Mouse (Mus musculus) midbrain, embryonic 10.5 days (tissue): ENCODE measurements at regions not wholly inside any gene's neighbourhood (a gene's known extent, or its start where the extent isn't known, plus 50 kb on each side); places are given as distances from the start of the nearest gene placed in this dataset.

Experiments
- DNase-seq: peaks from one replicate; pipeline ENCODE4 v3.0.0-alpha.2; 2017; ENCODE audit warnings: low spot score
- H3K27ac ChIP-seq: fragments of 300-500 bp; sonication (generic); replicated peaks from 2 replicates; pipeline ENCODE4 v1.5.1; 2016; ENCODE audit warnings: mild to moderate bottlenecking
- H3K27me3 ChIP-seq: fragments of 300-500 bp; sonication (generic); 2 replicates; pipeline ENCODE4 v1.6.1; 2016; ENCODE audit warnings: low read depth, mild to moderate bottlenecking; ENCODE audit not compliant: poor library complexity, severe bottlenecking
- H3K36me3 ChIP-seq: fragments of 300-500 bp; sonication (generic); 2 replicates; pipeline ENCODE4 v1.6.1; 2016; ENCODE audit warnings: mild to moderate bottlenecking, moderate library complexity
- H3K4me1 ChIP-seq: fragments of 300-500 bp; sonication (generic); 2 replicates; pipeline ENCODE4 v1.6.1; 2016
- H3K4me3 ChIP-seq: fragments of 300-500 bp; sonication (generic); 2 replicates; pipeline ENCODE4 v1.5.1; 2016; ENCODE audit warnings: mild to moderate bottlenecking, moderate library complexity
- H3K9me3 ChIP-seq: fragments of 300-500 bp; sonication (generic); replicated peaks from 2 replicates; pipeline ENCODE4 v1.6.1; 2016; ENCODE audit warnings: mild to moderate bottlenecking
- WGBS: fragments of 180-500 bp; shearing (Covaris S2); methylation state at CpG from one replicate; pipeline ENCODE4 v1.1.7; 2016; 5-methylcytosine and 5-hydroxymethylcytosine counted together

- no peaks in the 10 kb centered on the region for H3K27me3 ChIP-seq
- WGBS, result 33% methylated on average over 13 of the region's 13 CpGs
- DNase-seq, result peak; percentile 63
- no peaks in the 10 kb centered on the region for H3K36me3 ChIP-seq
- H3K4me1 ChIP-seq, result peaks cover 4% of the 10 kb centered on the region
- H3K27ac ChIP-seq, result no peak overlapping the region
- H3K9me3 ChIP-seq, result no peaks in the 10 kb centered on the region
- H3K4me3 ChIP-seq, result no peak overlapping the region
These were observed 185.6 kb downstream of the Gxylt1 start for GRCm38 (mm10) chr15:93089347-93089746.

- Histone ChIP-seq H3K9me3 (no peaks in the 10 kb centered on the region), H3K4me3 (no peak overlapping the region), H3K27me3 (no peaks in the 10 kb centered on the region), H3K4me1 (peaks cover 4% of the 10 kb centered on the region), H3K27ac (0 out of 2 replicates have a peak overlapping the region, but pooled peaks have one; percentile 49), H3K36me3 (no peaks in the 10 kb centered on the region)
- no peak for DNase-seq
- WGBS, result 52% methylated on average over 14 of the region's 14 CpGs
These were observed 189.9 kb downstream of the Gxylt1 start for GRCm38 (mm10) chr15:93084967-93085617.

- no peak for DNase-seq
- H3K4me1 ChIP-seq, result no peaks in the 10 kb centered on the region
- WGBS, result 63% methylated on average over 6 of the region's 6 CpGs
These were observed 200.9 kb downstream of the Gxylt1 start for GRCm38 (mm10) chr15:93074070-93074469.

GRCm38 (mm10) chr15:93062213-93063131, 212.5 kb downstream of the Gxylt1 start:
- Histone ChIP-seq H3K4me1 (0 out of 2 replicates have a peak, but pooled peaks cover 5% of the 10 kb centered on the region), H3K36me3 (no peaks in the 10 kb centered on the region), H3K27ac (peak overlapping the region; percentile 43), H3K27me3 (no peaks in the 10 kb centered on the region), H3K4me3 (no peak overlapping the region), H3K9me3 (no peaks in the 10 kb centered on the region)
- WGBS, result 83% methylated on average over 10 of the region's 10 CpGs
- no peak for DNase-seq

More at GRCm38 (mm10) chr15:93074070-93074469, 200.9 kb downstream of the Gxylt1 start:
- Histone ChIP-seq H3K27ac (no peak overlapping the region), H3K9me3 (no peaks in the 10 kb centered on the region), H3K36me3 (no peaks in the 10 kb centered on the region), H3K4me3 (no peak overlapping the region), H3K27me3 (no peaks in the 10 kb centered on the region)

- Histone ChIP-seq H3K4me3 (no peak overlapping the region), H3K4me1 (no peaks in the 10 kb centered on the region), H3K9me3 (no peaks in the 10 kb centered on the region), H3K27me3 (no peaks in the 10 kb centered on the region), H3K27ac (no peak overlapping the region), H3K36me3 (no peaks in the 10 kb centered on the region)
- DNase-seq, result no peak
- WGBS, result 86% methylated on average over 3 of the region's 3 CpGs
These were observed 221.5 kb downstream of the Gxylt1 start for GRCm38 (mm10) chr15:93053471-93053870.

- WGBS, result 60% methylated on average over 6 of the region's 6 CpGs
These were observed 247.8 kb downstream of the Gxylt1 start for GRCm38 (mm10) chr15:93027185-93027584.

GRCm38 (mm10) chr15:93026456-93027078, 248.4 kb downstream of the Gxylt1 start:
- no peak for DNase-seq
- WGBS, result 82% methylated on average over 11 of the region's 11 CpGs
- Histone ChIP-seq H3K4me3 (no peak overlapping the region), H3K27ac (no peak overlapping the region), H3K4me1 (no peaks in the 10 kb centered on the region), H3K27me3 (no peaks in the 10 kb centered on the region), H3K36me3 (no peaks in the 10 kb centered on the region), H3K9me3 (no peaks in the 10 kb centered on the region)

More at GRCm38 (mm10) chr15:93027185-93027584, 247.8 kb downstream of the Gxylt1 start:
- DNase-seq, result no peak
- Histone ChIP-seq H3K27me3 (no peaks in the 10 kb centered on the region), H3K4me3 (no peak overlapping the region), H3K4me1 (no peaks in the 10 kb centered on the region), H3K9me3 (no peaks in the 10 kb centered on the region), H3K27ac (no peak overlapping the region), H3K36me3 (no peaks in the 10 kb centered on the region)

- no peaks in the 10 kb centered on the region for H3K36me3 ChIP-seq
- 90% methylated on average over 9 of the region's 9 CpGs for WGBS
- no peaks in the 10 kb centered on the region for H3K4me1 ChIP-seq
- no peaks in the 10 kb centered on the region for H3K27me3 ChIP-seq
- H3K4me3 ChIP-seq, result no peak overlapping the region
- DNase-seq, result no peak
- H3K9me3 ChIP-seq, result no peaks in the 10 kb centered on the region
- no peak overlapping the region for H3K27ac ChIP-seq
These were observed 249.2 kb downstream of the Gxylt1 start for GRCm38 (mm10) chr15:93025791-93026190.

GRCm38 (mm10) chr15:93024171-93024570, 250.8 kb downstream of the Gxylt1 start:
- no peaks in the 10 kb centered on the region for H3K9me3 ChIP-seq
- WGBS, result 90% methylated on average over 6 of the region's 6 CpGs

GRCm38 (mm10) chr15:93011166-93011565, 263.8 kb downstream of the Gxylt1 start:
- no peak overlapping the region for H3K4me3 ChIP-seq
- WGBS, result 90% methylated on average over 5 of the region's 5 CpGs

More at GRCm38 (mm10) chr15:93024171-93024570, 250.8 kb downstream of the Gxylt1 start:
- H3K36me3 ChIP-seq, result no peaks in the 10 kb centered on the region
- no peaks in the 10 kb centered on the region for H3K4me1 ChIP-seq
- no peak for DNase-seq
- no peaks in the 10 kb centered on the region for H3K27me3 ChIP-seq
- no peak overlapping the region for H3K4me3 ChIP-seq
- H3K27ac ChIP-seq, result no peak overlapping the region

GRCm38 (mm10) chr15:93010629-93011028, 264.4 kb downstream of the Gxylt1 start:
- no peak overlapping the region for H3K27ac ChIP-seq
- no peaks in the 10 kb centered on the region for H3K36me3 ChIP-seq
- no peak overlapping the region for H3K4me3 ChIP-seq
- peaks cover 5% of the 10 kb centered on the region; the same call in 1 of the 2 replicates for H3K4me1 ChIP-seq
- no peak for DNase-seq
- WGBS, result 57% methylated on average over 2 of the region's 2 CpGs
- no peaks in the 10 kb centered on the region for H3K9me3 ChIP-seq
- no peaks in the 10 kb centered on the region for H3K27me3 ChIP-seq

More at GRCm38 (mm10) chr15:93011166-93011565, 263.8 kb downstream of the Gxylt1 start:
- Histone ChIP-seq H3K27me3 (no peaks in the 10 kb centered on the region), H3K27ac (no peak overlapping the region), H3K36me3 (no peaks in the 10 kb centered on the region), H3K4me1 (no peaks in the 10 kb centered on the region), H3K9me3 (no peaks in the 10 kb centered on the region)
- DNase-seq, result no peak

- Histone ChIP-seq H3K36me3 (no peaks in the 10 kb centered on the region), H3K27ac (no peak overlapping the region), H3K4me1 (peaks cover 23% of the 10 kb centered on the region), H3K9me3 (no peaks in the 10 kb centered on the region), H3K27me3 (peaks cover 8% of the 10 kb centered on the region; the same call in 1 of the 2 replicates), H3K4me3 (no peak overlapping the region)
- 64% methylated on average over 7 of the region's 7 CpGs for WGBS
- DNase-seq, result no peak
These were observed 269.2 kb downstream of the Gxylt1 start for GRCm38 (mm10) chr15:93005751-93006231.
